Mouse (Mus musculus) limb, embryonic 14.5 days (tissue): ENCODE results near the gene Slc15a4. TPM values are rescaled to one million over a fixed set of nuclear protein-coding genes. Genes with fewer than 3 reads are reported as not detected.

Experiments
- ATAC-seq: fragments of 200-750 bp; cut with Nextera tagmentation; 2 replicates; pipeline ENCODE4 v1.8.0; 2017; ENCODE audit warnings: low read depth, moderate number of reproducible peaks, moderate TSS enrichment; ENCODE audit not compliant: low FRiP score
- DNase-seq: peaks from one replicate; pipeline ENCODE4 v3.0.0-alpha.2; 2015; ENCODE audit warnings: low spot score
- H3K27ac ChIP-seq: fragments of 300-500 bp; sonication (generic); replicated peaks from 2 replicates; pipeline ENCODE4 v1.5.1; 2014; ENCODE audit warnings: low read depth, mild to moderate bottlenecking, low read length, moderate library complexity, mixed read lengths
- H3K27me3 ChIP-seq: fragments of 300-500 bp; sonication (generic); 2 replicates; pipeline ENCODE4 v1.6.1; 2014; ENCODE audit warnings: low read length, mixed read lengths; ENCODE audit not compliant: control insufficient read depth, insufficient read depth
- H3K36me3 ChIP-seq: fragments of 300-500 bp; sonication (generic); 2 replicates; pipeline ENCODE4 v1.6.1; 2014; ENCODE audit warnings: mild to moderate bottlenecking, low read length, moderate library complexity, mixed read lengths; ENCODE audit not compliant: control insufficient read depth, insufficient read depth
- H3K4me1 ChIP-seq: fragments of 300-500 bp; sonication (generic); 2 replicates; pipeline ENCODE4 v1.6.1; 2014; ENCODE audit warnings: antibody characterized with exemption, low read length, mixed read lengths; ENCODE audit not compliant: control insufficient read depth, insufficient read depth
- H3K4me2 ChIP-seq: fragments of 300-500 bp; sonication (generic); replicated peaks from 2 replicates; pipeline ENCODE4 v1.6.1; 2014; ENCODE audit warnings: low read depth, mild to moderate bottlenecking, low read length, moderate library complexity; ENCODE audit not compliant: severe bottlenecking
- H3K4me3 ChIP-seq: fragments of 300-500 bp; sonication (generic); replicated peaks from 2 replicates; pipeline ENCODE4 v1.5.1; 2014; ENCODE audit warnings: low read length
- H3K9ac ChIP-seq: fragments of 300-500 bp; sonication (generic); 2 replicates; pipeline ENCODE4 v1.6.1; 2014; ENCODE audit warnings: mild to moderate bottlenecking, low read depth, low read length, moderate library complexity; ENCODE audit not compliant: severe bottlenecking
- H3K9me3 ChIP-seq: fragments of 300-500 bp; sonication (generic); 2 replicates; pipeline ENCODE4 v1.6.1; 2016; ENCODE audit warnings: low read length; ENCODE audit not compliant: control insufficient read depth
- POLR2A ChIP-seq: fragments of 200-500 bp; IDR thresholded peaks from 2 replicates; pipeline ENCODE4 v1.8.0; 2012; ENCODE audit warnings: inconsistent platforms, mild to moderate bottlenecking, moderate library complexity, borderline replicate concordance; ENCODE audit not compliant: insufficient read depth, insufficient read length; ENCODE audit errors: extremely low read depth
- WGBS: fragments of 180-500 bp; shearing (Covaris S2); extraction: QIAGEN DNeasy Blood & Tissue Kit; methylation state at CpG from one replicate; pipeline ENCODE4 v1.1.7; 2014; 5-methylcytosine and 5-hydroxymethylcytosine counted together
- polyA plus RNA-seq, 2 experiments: library from polyadenylated mRNA; depleted of rRNA in 1 of 2; stranded (reverse) in 1 of 2; unstranded in 1 of 2; fragments of >200 nt; fragmentation: Nextera tagmentation in 1 of 2; extraction: Ambion mirVana in 1 of 2; gene quantifications; 2 replicates each; pipeline versions ENCODE4 v1.2.1 to v1.2.3; 2012 to 2014

Gene Slc15a4
- polyA plus RNA-seq, 2 experiments: 19.3 to 22.0 TPM

GRCm38 (mm10) chr5:127546585-127546991, 86.1 kb downstream of the Slc15a4 start:
- ATAC-seq (no peak), DNase-seq (peak; percentile 4)
- H3K36me3 ChIP-seq: no peaks in the 10 kb centered on the region
- H3K4me1 ChIP-seq: no peaks in the 10 kb centered on the region
- no peak overlapping the region for H3K27ac ChIP-seq
- TF ChIP-seq POLR2A: no peak
- H3K27me3 ChIP-seq: no peaks in the 10 kb centered on the region
- no peaks in the 10 kb centered on the region for H3K9me3 ChIP-seq
- H3K9ac ChIP-seq: no peak overlapping the region
- WGBS: 92% methylated on average over 5 of the region's 5 CpGs
- H3K4me2 ChIP-seq: no peak overlapping the region
- no peak overlapping the region for H3K4me3 ChIP-seq

Other genes with a start within 250 kb of the Slc15a4 start
- gene Glt1d1, start 635 bp downstream of the Slc15a4 start, polyA plus RNA-seq (2012; rRNA removed): 1.2 and 1.5 TPM in 2 replicates
- 0.47 and 0.79 TPM in 2 replicates for gene Glt1d1, start 635 bp downstream of the Slc15a4 start, polyA plus RNA-seq (2014; fragmentation: Nextera tagmentation; extraction: Ambion mirVana)